ENCODE assay signal across 26 mouse cellular contexts in genomic region chr5:29707241-29707640, GRCm38 (mm10). TPM values are rescaled to one million over a fixed set of nuclear protein-coding genes. Genes with fewer than 3 reads are reported as not detected.
DNase-seq lines count a peak whose midpoint lies in the region; ATAC-seq and TF ChIP-seq lines count a peak whose summit lies in the region.
"Had no signal": no experiment of that assay in that cellular context is flagged by ENCODE, and none has a peak within 500 bp of the region (broad histone marks: within the 10 kb centered on the region; RNA-seq: fewer than 3 reads in every experiment).

No protein-coding gene starts in this region.

- no peak overlapping the region for H3K4me2 ChIP-seq in stomach, postnatal 0 days (replicated peaks; ENCODE audit: low read depth)
- H3K4me2 ChIP-seq: embryonic facial prominence, embryonic 13.5 days; embryonic facial prominence, embryonic 15.5 days; forebrain, embryonic 13.5 days; forebrain, embryonic 15.5 days had no signal

- 58% methylated on average over 4 of the region's 4 CpGs for WGBS in stomach, postnatal 0 days

- H3K27ac ChIP-seq in embryonic fibroblast, embryonic 13.5 days (ENCODE audit: insufficient read depth, low read length), result peak overlapping the region; percentile 70
- H3K27ac ChIP-seq in stomach, postnatal 0 days (replicated peaks), result peak overlapping the region; percentile 83; the same call in 1 of the 2 replicates
- H3K27ac ChIP-seq: embryonic facial prominence, embryonic 15.5 days; forebrain, embryonic 13.5 days; forebrain, embryonic 15.5 days had no signal

- TF ChIP-seq CTCF in embryonic fibroblast, embryonic 13.5 days (IDR thresholded peaks at IDR 0.05; ENCODE audit: borderline replicate concordance, insufficient read depth, low read length), result no peak
- no peak for TF ChIP-seq CTCF in stomach, postnatal 0 days (IDR thresholded peaks at IDR 0.05; ENCODE audit: low read depth)

- DNase-seq in 3T3-L1 (ENCODE audit: low read depth, low spot score), result peak; percentile 68
- peak; percentile 73 for DNase-seq in NIH3T3 (ENCODE audit: low read depth)
- no peak for DNase-seq in stomach, postnatal 0 days (ENCODE audit: low spot score)
- no peak for DNase-seq in cerebellum, adult 11 months
- no peak for DNase-seq in spleen, postnatal 14 days (ENCODE audit: low spot score in 2 of 2)
- no peak for DNase-seq in spleen, postnatal 4 days (ENCODE audit: low spot score in 2 of 2)
- DNase-seq: adrenal gland, adult 8-10 months; adrenal gland, postnatal 25 days; B cell, adult 2 months; cerebellum, adult 18-20 months; cerebellum, adult 8-10 months; cerebellum, adult 9-11 months; cerebellum, postnatal 14 days; cerebellum, postnatal 36 days; embryo, embryonic 11 days; forebrain, postnatal 0 days had no signal

- no peak for TF ChIP-seq POLR2A in embryonic fibroblast, embryonic 13.5 days (IDR thresholded peaks at IDR 0.05; ENCODE audit: low read depth, low read length)

- no peaks in the 10 kb centered on the region for H3K27me3 ChIP-seq in stomach, postnatal 0 days (ENCODE audit: control insufficient read depth, insufficient read depth, low read length)
- H3K27me3 ChIP-seq: CH12.LX; embryonic facial prominence, embryonic 13.5 days; embryonic facial prominence, embryonic 15.5 days; forebrain, embryonic 13.5 days; forebrain, embryonic 15.5 days had no signal

- H3K36me3 ChIP-seq in stomach, postnatal 0 days (ENCODE audit: control insufficient read depth, insufficient read depth, low read length), result no peaks in the 10 kb centered on the region
- H3K36me3 ChIP-seq: embryonic facial prominence, embryonic 13.5 days; embryonic facial prominence, embryonic 15.5 days; forebrain, embryonic 15.5 days; G1E had no signal

- no peak overlapping the region for H3K9ac ChIP-seq in stomach, postnatal 0 days (ENCODE audit: low read length)
- H3K9ac ChIP-seq: embryonic facial prominence, embryonic 13.5 days; embryonic facial prominence, embryonic 15.5 days; forebrain, embryonic 13.5 days; forebrain, embryonic 15.5 days; forebrain, postnatal 0 days had no signal

- no peak overlapping the region for H3K4me3 ChIP-seq in embryonic fibroblast, embryonic 13.5 days (ENCODE audit: insufficient read depth, low read length)
- H3K4me3 ChIP-seq in stomach, postnatal 0 days (ENCODE audit: low read depth, low read length), result no peak overlapping the region
- H3K4me3 ChIP-seq: embryonic facial prominence, embryonic 13.5 days; embryonic facial prominence, embryonic 15.5 days; forebrain, embryonic 13.5 days; forebrain, embryonic 15.5 days had no signal

- H3K9me3 ChIP-seq in stomach, postnatal 0 days (ENCODE audit: control insufficient read depth, low read length), result no peaks in the 10 kb centered on the region
- H3K9me3 ChIP-seq: embryonic facial prominence, embryonic 13.5 days; embryonic facial prominence, embryonic 15.5 days; forebrain, embryonic 13.5 days; forebrain, embryonic 15.5 days; G1E had no signal

- ATAC-seq in stomach, postnatal 0 days (ENCODE audit: low FRiP score, low TSS enrichment), result no peak
- ATAC-seq: CD4-positive, CD25-positive, alpha-beta regulatory T cell, adult 4 months; forebrain, embryonic 13.5 days; forebrain, embryonic 15.5 days; forebrain, postnatal 0 days had no signal

- H3K4me1 ChIP-seq in embryonic fibroblast, embryonic 13.5 days (ENCODE audit: control insufficient read depth, insufficient read depth, low read length), result peaks cover 19% of the 10 kb centered on the region
- no peaks in the 10 kb centered on the region for H3K4me1 ChIP-seq in stomach, postnatal 0 days (replicated peaks; ENCODE audit: control insufficient read depth, insufficient read depth)
- H3K4me1 ChIP-seq: forebrain, embryonic 13.5 days; forebrain, embryonic 15.5 days had no signal

- no peak for TF ChIP-seq EP300 in stomach, postnatal 0 days (optimal IDR thresholded peaks at IDR 0.05)

RNA-seq across cellular contexts. Expression of gene Dnajb6, which starts 28.2 kb away (rescaled TPM):
- polyA plus RNA-seq in embryonic fibroblast, embryonic 13.5 days (2011; ENCODE audit: insufficient read length, low read depth, missing spikeins), result 111 and 121 TPM in 2 replicates
- 144 and 148 TPM in 2 replicates for polyA plus RNA-seq in stomach, postnatal 0 days (2015; fragmentation: Nextera tagmentation; extraction: Ambion mirVana)

RNA-seq across cellular contexts. Expression of gene Gm5129, which starts 28.5 kb away (rescaled TPM):
- not detected in 2 replicates for polyA plus RNA-seq in embryonic fibroblast, embryonic 13.5 days (2011; ENCODE audit: insufficient read length, low read depth, missing spikeins)
- not detected in 2 replicates for polyA plus RNA-seq in stomach, postnatal 0 days (2015; fragmentation: Nextera tagmentation; extraction: Ambion mirVana)
- polyA plus RNA-seq: embryonic facial prominence, embryonic 11.5 days; embryonic facial prominence, embryonic 13.5 days; embryonic facial prominence, embryonic 15.5 days; forebrain, embryonic 11.5 days; forebrain, embryonic 13.5 days; forebrain, embryonic 15.5 days; forebrain, postnatal 0 days had no signal

Comparison
In these comparisons a context has a peak if more than half of its experiments do, and no peak if none do; other contexts are left out.
1. DNase-seq: peak in 3T3-L1 (single experiment) and NIH3T3 (single experiment); none in stomach, postnatal 0 days (single experiment), cerebellum, adult 11 months (single experiment), spleen, postnatal 14 days (0 of 2) and spleen, postnatal 4 days (0 of 2).